In the genomic region with DNA sequence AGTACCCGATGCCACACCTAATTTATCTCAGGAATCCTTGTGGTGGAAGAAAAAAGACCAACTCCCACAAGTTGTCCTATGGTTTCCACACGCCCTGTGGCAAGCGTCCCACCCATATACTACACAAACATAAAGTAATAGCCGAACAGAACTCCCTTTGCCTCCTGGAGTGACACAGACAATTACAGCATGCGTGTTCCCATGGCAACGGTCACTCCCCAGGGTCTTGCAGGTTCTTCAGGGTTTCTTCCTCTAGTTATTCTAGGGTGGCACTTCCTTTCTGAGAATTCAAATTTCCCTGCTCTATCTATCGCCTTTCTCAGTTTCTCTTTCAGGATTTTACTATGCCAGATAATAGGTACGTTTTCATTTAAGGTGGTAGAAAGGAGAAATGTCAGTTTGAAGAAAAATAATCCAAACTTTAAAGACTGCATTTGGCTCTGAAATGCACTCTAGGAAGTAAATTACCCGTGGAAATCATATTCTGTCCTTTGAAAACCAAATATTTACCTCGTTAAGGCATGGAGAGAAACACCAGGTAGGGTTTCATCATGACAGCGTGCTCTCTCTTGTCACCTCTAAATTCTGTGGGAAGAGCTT, we compare ENCODE assay signal across 14 mouse cellular contexts. TPM values are rescaled to one million over a fixed set of nuclear protein-coding genes. Genes with fewer than 3 reads are reported as not detected.
DNase-seq lines count a peak whose midpoint lies in the region; ATAC-seq lines count a peak whose summit lies in the region.
"Had no signal": no experiment of that assay in that cellular context is flagged by ENCODE, and none has a peak within 500 bp of the region (broad histone marks: within the 10 kb centered on the region; RNA-seq: fewer than 3 reads in every experiment).

No protein-coding gene starts in this region.

- no peak for DNase-seq in kidney, postnatal 25 days
- DNase-seq in CD4-positive, CD25-positive, alpha-beta regulatory T cell, adult 2 months (ENCODE audit: low read depth, low spot score): peak; percentile 72
- DNase-seq in spleen, adult 12 weeks (ENCODE audit: low spot score): peak; percentile 66
- DNase-seq in retina, embryonic 14.5 days (ENCODE audit: low spot score): no peak
- DNase-seq in Muller cell, postnatal 12 days (ENCODE audit: inconsistent ontology term): no peak
- no peak for DNase-seq in kidney, postnatal 10 days
- DNase-seq: cerebellum, postnatal 36 days had no signal

- no peak overlapping the region for H3K4me2 ChIP-seq in kidney, embryonic 16.5 days (replicated peaks; ENCODE audit: low read depth, low read length)
- H3K4me2 ChIP-seq: lung, embryonic 15.5 days had no signal

- WGBS in kidney, embryonic 16.5 days: 45% methylated on average over 11 of the region's 11 CpGs

- H3K9me3 ChIP-seq in kidney, embryonic 16.5 days (ENCODE audit: low read length): peaks cover 5% of the 10 kb centered on the region; the same call in 1 of the 2 replicates
- H3K9me3 ChIP-seq: lung, embryonic 15.5 days had no signal

- H3K9ac ChIP-seq in kidney, embryonic 16.5 days (replicated peaks; ENCODE audit: low read length): no peak overlapping the region
- H3K9ac ChIP-seq: lung, embryonic 15.5 days had no signal

- no peaks in the 10 kb centered on the region for H3K4me1 ChIP-seq in kidney, embryonic 16.5 days (ENCODE audit: insufficient read depth, low read length)
- H3K4me1 ChIP-seq: lung, embryonic 15.5 days had no signal

- no peak overlapping the region for H3K4me3 ChIP-seq in kidney, embryonic 16.5 days (ENCODE audit: low read length)
- H3K4me3 ChIP-seq: heart, adult 2 months; lung, embryonic 15.5 days; myocyte had no signal

- peak; percentile 31; the same call in 1 of the 2 replicates for ATAC-seq in kidney, embryonic 16.5 days (ENCODE audit: low FRiP score, low TSS enrichment)
- ATAC-seq in common myeloid progenitor, adult 5-6 weeks (replicated peaks; ENCODE audit: low read depth, poor library complexity, severe bottlenecking): peak; percentile 78
- ATAC-seq: hindbrain, postnatal 0 days had no signal

- no peak overlapping the region for H3K27ac ChIP-seq in kidney, embryonic 16.5 days (ENCODE audit: low read length)
- H3K27ac ChIP-seq: heart, adult 2 months; hindbrain, postnatal 0 days; lung, embryonic 15.5 days had no signal

- no peaks in the 10 kb centered on the region for H3K27me3 ChIP-seq in kidney, embryonic 16.5 days (ENCODE audit: insufficient read depth, low read length)
- H3K27me3 ChIP-seq: lung, embryonic 15.5 days had no signal

- H3K36me3 ChIP-seq in kidney, embryonic 16.5 days (ENCODE audit: insufficient read depth, low read length): no peaks in the 10 kb centered on the region
- H3K36me3 ChIP-seq: lung, embryonic 15.5 days had no signal

RNA-seq across cellular contexts. Expression of gene Plac8, which starts 25.9 kb away (rescaled TPM):
- polyA plus RNA-seq in kidney, embryonic 16.5 days (2015; fragmentation: Nextera tagmentation; extraction: Ambion mirVana): 87.7 and 91.5 TPM in 2 replicates
- 1,717 and 2,144 TPM in 2 replicates for total RNA-seq in common myeloid progenitor, adult 5-6 weeks (2017)
- total RNA-seq: left cerebral cortex, postnatal 14 days had no signal

Comparison
In these comparisons a context has a peak if more than half of its experiments do, and no peak if none do; other contexts are left out.
1. DNase-seq: peak in CD4-positive, CD25-positive, alpha-beta regulatory T cell, adult 2 months (single experiment) and spleen, adult 12 weeks (single experiment); none in kidney, postnatal 25 days (0 of 2), retina, embryonic 14.5 days (single experiment), Muller cell, postnatal 12 days (single experiment) and kidney, postnatal 10 days (single experiment).